Mouse (Mus musculus) midbrain, postnatal 0 days (tissue): ENCODE measurements at regions not wholly inside any gene's neighbourhood (a gene's known extent, or its start where the extent isn't known, plus 50 kb on each side); places are given as distances from the start of the nearest gene placed in this dataset.
"Not testable (repeated sequence)": the region's sequence is repeated elsewhere in the genome, so short reads cannot be mapped to it uniquely, and the experiment has no call there.

Experiments used
- ATAC-seq: fragments of 200-750 bp; cut with Nextera tagmentation; 2 replicates; pipeline ENCODE4 v1.8.0; 2017; ENCODE audit warnings: moderate number of reproducible peaks, mild to moderate bottlenecking, moderate TSS enrichment, moderate library complexity; ENCODE audit not compliant: low FRiP score
- DNase-seq: peaks from one replicate; pipeline ENCODE4 v3.0.0-alpha.2; 2015; ENCODE audit warnings: low spot score
- H3K27ac ChIP-seq: fragments of 300-500 bp; sonication (generic); 2 replicates; pipeline ENCODE4 v1.5.1; 2014; ENCODE audit warnings: low read depth, mild to moderate bottlenecking, low read length, mixed read lengths
- H3K27me3 ChIP-seq: fragments of 300-500 bp; sonication (generic); 2 replicates; pipeline ENCODE4 v1.6.1; 2014; ENCODE audit warnings: low read length, control low read depth, mixed read lengths; ENCODE audit not compliant: insufficient read depth
- H3K36me3 ChIP-seq: fragments of 300-500 bp; sonication (generic); 2 replicates; pipeline ENCODE4 v1.6.1; 2014; ENCODE audit warnings: low read length, control low read depth, mixed read lengths; ENCODE audit not compliant: insufficient read depth
- H3K4me1 ChIP-seq: fragments of 300-500 bp; sonication (generic); 2 replicates; pipeline ENCODE4 v1.6.1; 2014; ENCODE audit warnings: mild to moderate bottlenecking, control low read depth, antibody characterized with exemption, low read length, mixed read lengths; ENCODE audit not compliant: insufficient read depth
- H3K4me2 ChIP-seq: fragments of 300-500 bp; sonication (generic); 2 replicates; pipeline ENCODE4 v1.6.1; 2014; ENCODE audit warnings: low read depth, mild to moderate bottlenecking, low read length, mixed read lengths; ENCODE audit not compliant: poor library complexity, severe bottlenecking
- H3K4me3 ChIP-seq: fragments of 300-500 bp; sonication (generic); 2 replicates; pipeline ENCODE4 v1.5.1; 2014; ENCODE audit warnings: low read depth, mild to moderate bottlenecking, low read length, moderate library complexity
- H3K9ac ChIP-seq: fragments of 300-500 bp; sonication (generic); replicated peaks from 2 replicates; pipeline ENCODE4 v1.6.1; 2014; ENCODE audit warnings: mild to moderate bottlenecking, low read length, moderate library complexity, mixed read lengths; ENCODE audit not compliant: poor library complexity, severe bottlenecking
- H3K9me3 ChIP-seq: fragments of 300-500 bp; sonication (generic); 2 replicates; pipeline ENCODE4 v1.6.1; 2016; ENCODE audit warnings: low read length, control low read depth
- CTCF ChIP-seq: IDR thresholded peaks from 2 replicates; pipeline ENCODE4 v1.5.1; 2016; ENCODE audit warnings: antibody characterized with exemption, mild to moderate bottlenecking
- WGBS: fragments of 180-500 bp; shearing (Covaris S2); extraction: QIAGEN DNeasy Blood & Tissue Kit; methylation state at CpG from one replicate; pipeline ENCODE4 v1.1.7; 2014; 5-methylcytosine and 5-hydroxymethylcytosine counted together

- no peak overlapping the region for H3K4me3 ChIP-seq
- H3K27ac ChIP-seq: no peak overlapping the region
- DNase-seq (no peak), ATAC-seq (no peak)
- no peaks in the 10 kb centered on the region for H3K9me3 ChIP-seq
- H3K4me1 ChIP-seq: no peaks in the 10 kb centered on the region
- TF ChIP-seq CTCF: no peak
- no peak overlapping the region for H3K4me2 ChIP-seq
- H3K36me3 ChIP-seq: no peaks in the 10 kb centered on the region
- 93% methylated on average over 3 of the region's 3 CpGs for WGBS
- H3K9ac ChIP-seq: no peak overlapping the region
- H3K27me3 ChIP-seq: no peaks in the 10 kb centered on the region
These were observed 85.9 kb downstream of the 1700129C05Rik start for GRCm38 (mm10) chr14:59056832-59057231.

- Histone ChIP-seq H3K36me3 (no peaks in the 10 kb centered on the region), H3K9ac (no peak overlapping the region), H3K27me3 (no peaks in the 10 kb centered on the region), H3K9me3 (no peaks in the 10 kb centered on the region), H3K4me1 (no peaks in the 10 kb centered on the region), H3K4me3 (no peak overlapping the region), H3K27ac (no peak overlapping the region), H3K4me2 (no peak overlapping the region)
- ATAC-seq (no peak), DNase-seq (no peak)
- no peak for TF ChIP-seq CTCF
- 87% methylated on average over 3 of the region's 3 CpGs for WGBS
These were observed 87.4 kb downstream of the 1700129C05Rik start for GRCm38 (mm10) chr14:59055283-59055682.

- WGBS: 81% methylated on average over 3 of the region's 3 CpGs
- DNase-seq (no peak), ATAC-seq (no peak)
- no peak for TF ChIP-seq CTCF
- Histone ChIP-seq H3K9ac (no peak overlapping the region), H3K4me1 (no peaks in the 10 kb centered on the region), H3K9me3 (no peaks in the 10 kb centered on the region), H3K4me2 (no peak overlapping the region), H3K27me3 (no peaks in the 10 kb centered on the region), H3K36me3 (no peaks in the 10 kb centered on the region), H3K27ac (no peak overlapping the region), H3K4me3 (no peak overlapping the region)
These were observed 90.3 kb downstream of the 1700129C05Rik start for GRCm38 (mm10) chr14:59052421-59052820.

GRCm38 (mm10) chr14:59051478-59051879 lies 91.2 kb downstream of the 1700129C05Rik start:
- H3K9me3 ChIP-seq: no peaks in the 10 kb centered on the region
- no peak overlapping the region for H3K27ac ChIP-seq
- no peak overlapping the region for H3K9ac ChIP-seq
- no peak overlapping the region for H3K4me2 ChIP-seq
- ATAC-seq: no peak
- no peaks in the 10 kb centered on the region for H3K27me3 ChIP-seq
- H3K4me3 ChIP-seq: no peak overlapping the region
- WGBS: 24% methylated on average over 6 of the region's 6 CpGs
- no peaks in the 10 kb centered on the region for H3K36me3 ChIP-seq
- no peak for TF ChIP-seq CTCF
- DNase-seq: no peak
- no peaks in the 10 kb centered on the region for H3K4me1 ChIP-seq

- no peaks in the 10 kb centered on the region for H3K4me1 ChIP-seq
- no peak overlapping the region for H3K4me3 ChIP-seq
- no peaks in the 10 kb centered on the region for H3K27me3 ChIP-seq
- no peak for TF ChIP-seq CTCF
- ATAC-seq (no peak), DNase-seq (no peak)
- H3K9ac ChIP-seq: no peak overlapping the region
- H3K36me3 ChIP-seq: no peaks in the 10 kb centered on the region
- H3K27ac ChIP-seq: no peak overlapping the region
- no peaks in the 10 kb centered on the region for H3K9me3 ChIP-seq
- no peak overlapping the region for H3K4me2 ChIP-seq
- WGBS: 87% methylated on average over 7 of the region's 7 CpGs
These were observed 97.0 kb downstream of the 1700129C05Rik start for GRCm38 (mm10) chr14:59045687-59046086.

- TF ChIP-seq CTCF: no peak
- H3K9ac ChIP-seq: no peak overlapping the region
- H3K4me2 ChIP-seq: no peak overlapping the region
- no peaks in the 10 kb centered on the region for H3K36me3 ChIP-seq
- WGBS: 71% methylated on average over 7 of the region's 7 CpGs
- H3K4me3 ChIP-seq: no peak overlapping the region
- ATAC-seq (no peak), DNase-seq (no peak)
- no peaks in the 10 kb centered on the region for H3K27me3 ChIP-seq
- H3K4me1 ChIP-seq: no peaks in the 10 kb centered on the region
- H3K27ac ChIP-seq: no peak overlapping the region
- no peaks in the 10 kb centered on the region for H3K9me3 ChIP-seq
These were observed 97.5 kb downstream of the 1700129C05Rik start for GRCm38 (mm10) chr14:59045235-59045634.

GRCm38 (mm10) chr14:59042152-59042551 lies 100.5 kb downstream of the 1700129C05Rik start:
- no peak overlapping the region for H3K4me3 ChIP-seq
- WGBS: 99% methylated on average over 2 of the region's 2 CpGs
- no peak overlapping the region for H3K9ac ChIP-seq
- no peak for DNase-seq
- no peaks in the 10 kb centered on the region for H3K9me3 ChIP-seq
- no peaks in the 10 kb centered on the region for H3K36me3 ChIP-seq
- no peak for ATAC-seq
- no peaks in the 10 kb centered on the region for H3K4me1 ChIP-seq
- no peak overlapping the region for H3K27ac ChIP-seq
- no peak for TF ChIP-seq CTCF
- H3K27me3 ChIP-seq: no peaks in the 10 kb centered on the region
- H3K4me2 ChIP-seq: no peak overlapping the region

- not testable (repeated sequence) for ATAC-seq, H3K4me3 ChIP-seq, H3K4me2 ChIP-seq, H3K9ac ChIP-seq, H3K4me1 ChIP-seq, H3K27ac ChIP-seq, H3K36me3 ChIP-seq, H3K9me3 ChIP-seq, H3K27me3 ChIP-seq, DNase-seq
- 68% methylated on average over 9 of the region's 9 CpGs for WGBS
These were observed 116.9 kb downstream of the 1700129C05Rik start for GRCm38 (mm10) chr14:59025757-59026156.
